In genomic region chr9:21960135-21960534, GRCm38 (mm10) we compare ENCODE assay signal across 9 mouse cellular contexts. TPM values are rescaled to one million over a fixed set of nuclear protein-coding genes. Genes with fewer than 3 reads are reported as not detected.
DNase-seq lines count a peak whose midpoint lies in the region; ATAC-seq and TF ChIP-seq lines count a peak whose summit lies in the region.
"Had no signal": no experiment of that assay in that cellular context is flagged by ENCODE, and none has a peak within 500 bp of the region (broad histone marks: within the 10 kb centered on the region; RNA-seq: fewer than 3 reads in every experiment).

No protein-coding gene starts in this region.

- H3K9ac ChIP-seq in heart, embryonic 11.5 days (ENCODE audit: low read depth, low read length), result no peak overlapping the region
- no peak overlapping the region for H3K9ac ChIP-seq in midbrain, embryonic 14.5 days (replicated peaks; ENCODE audit: low read length)
- no peak overlapping the region for H3K9ac ChIP-seq in stomach, postnatal 0 days (ENCODE audit: low read length)
- H3K9ac ChIP-seq: forebrain, postnatal 0 days had no signal

- H3K36me3 ChIP-seq in heart, embryonic 11.5 days (ENCODE audit: control insufficient read depth, insufficient read depth, low read length), result no peaks in the 10 kb centered on the region; the same call in 1 of the 2 replicates
- peaks cover 12% of the 10 kb centered on the region for H3K36me3 ChIP-seq in midbrain, embryonic 10.5 days
- no peaks in the 10 kb centered on the region for H3K36me3 ChIP-seq in midbrain, embryonic 14.5 days (ENCODE audit: control insufficient read depth, insufficient read depth, low read length)
- H3K36me3 ChIP-seq in stomach, postnatal 0 days (ENCODE audit: control insufficient read depth, insufficient read depth, low read length), result no peaks in the 10 kb centered on the region

- H3K27me3 ChIP-seq in heart, embryonic 11.5 days (ENCODE audit: control insufficient read depth, insufficient read depth, low read length), result peaks cover 21% of the 10 kb centered on the region
- peaks cover 63% of the 10 kb centered on the region for H3K27me3 ChIP-seq in midbrain, embryonic 10.5 days (ENCODE audit: low read depth, poor library complexity, severe bottlenecking)
- H3K27me3 ChIP-seq in midbrain, embryonic 14.5 days (ENCODE audit: control insufficient read depth, insufficient read depth, low read length), result peaks cover 43% of the 10 kb centered on the region
- no peaks in the 10 kb centered on the region for H3K27me3 ChIP-seq in stomach, postnatal 0 days (ENCODE audit: control insufficient read depth, insufficient read depth, low read length)

- peak overlapping the region; percentile 94 for H3K4me2 ChIP-seq in heart, embryonic 11.5 days
- H3K4me2 ChIP-seq in midbrain, embryonic 14.5 days (ENCODE audit: low read length), result no peak overlapping the region
- 0 out of 2 replicates have a peak overlapping the region, but pooled peaks have one; percentile 11 for H3K4me2 ChIP-seq in stomach, postnatal 0 days (replicated peaks; ENCODE audit: low read depth)

- no peak for ATAC-seq in heart, embryonic 11.5 days (replicated peaks; ENCODE audit: insufficient number of reproducible peaks, low FRiP score, low TSS enrichment)
- ATAC-seq in midbrain, embryonic 14.5 days (ENCODE audit: low FRiP score, low TSS enrichment), result no peak
- ATAC-seq in stomach, postnatal 0 days (ENCODE audit: low FRiP score, low TSS enrichment), result no peak
- ATAC-seq: forebrain, postnatal 0 days had no signal

- TF ChIP-seq CTCF in stomach, postnatal 0 days (IDR thresholded peaks at IDR 0.05; ENCODE audit: low read depth), result no peak

- H3K4me3 ChIP-seq in heart, embryonic 11.5 days (ENCODE audit: low read depth, low read length), result peak overlapping the region; percentile 57
- H3K4me3 ChIP-seq in midbrain, embryonic 10.5 days, result peak overlapping the region; percentile 57
- no peak overlapping the region for H3K4me3 ChIP-seq in midbrain, embryonic 14.5 days (replicated peaks; ENCODE audit: low read depth, low read length)
- no peak overlapping the region for H3K4me3 ChIP-seq in stomach, postnatal 0 days (ENCODE audit: low read depth, low read length)

- no peaks in the 10 kb centered on the region for H3K9me3 ChIP-seq in heart, embryonic 11.5 days (replicated peaks; ENCODE audit: control insufficient read depth, low read length)
- H3K9me3 ChIP-seq in midbrain, embryonic 10.5 days (replicated peaks), result no peaks in the 10 kb centered on the region
- no peaks in the 10 kb centered on the region for H3K9me3 ChIP-seq in midbrain, embryonic 14.5 days (ENCODE audit: control insufficient read depth, low read length)
- no peaks in the 10 kb centered on the region for H3K9me3 ChIP-seq in stomach, postnatal 0 days (ENCODE audit: control insufficient read depth, low read length)

- no peak for DNase-seq in heart, adult 9 months (ENCODE audit: low spot score in 2 of 2)
- DNase-seq in midbrain, embryonic 10.5 days (ENCODE audit: low spot score), result no peak
- DNase-seq in midbrain, embryonic 14.5 days, result no peak
- DNase-seq in kidney, postnatal 14 days, result peak; percentile 56
- DNase-seq in stomach, postnatal 0 days (ENCODE audit: low spot score), result no peak
- DNase-seq in thymus, postnatal 14 days, result no peak
- DNase-seq in urinary bladder, postnatal 36 days (ENCODE audit: low spot score in 2 of 2), result no peak
- DNase-seq: forebrain, postnatal 0 days had no signal

- no peak for TF ChIP-seq EP300 in stomach, postnatal 0 days (optimal IDR thresholded peaks at IDR 0.05)

- no peak overlapping the region; the same call in 1 of the 2 replicates for H3K27ac ChIP-seq in heart, embryonic 11.5 days (ENCODE audit: low read depth, low read length)
- H3K27ac ChIP-seq in midbrain, embryonic 10.5 days (replicated peaks), result no peak overlapping the region
- no peak overlapping the region for H3K27ac ChIP-seq in midbrain, embryonic 14.5 days (replicated peaks; ENCODE audit: low read depth, low read length)
- no peak overlapping the region for H3K27ac ChIP-seq in stomach, postnatal 0 days (replicated peaks)

- WGBS in heart, embryonic 11.5 days (ENCODE audit: insufficient replicate concordance), result 42% methylated on average over 9 of the region's 9 CpGs
- 55% methylated on average over 9 of the region's 9 CpGs for WGBS in midbrain, embryonic 10.5 days
- 61% methylated on average over 9 of the region's 9 CpGs for WGBS in midbrain, embryonic 14.5 days
- 48% methylated on average over 9 of the region's 9 CpGs for WGBS in stomach, postnatal 0 days

- peaks cover 24% of the 10 kb centered on the region for H3K4me1 ChIP-seq in heart, embryonic 11.5 days (ENCODE audit: control insufficient read depth, insufficient read depth, low read length)
- peaks cover 44% of the 10 kb centered on the region for H3K4me1 ChIP-seq in midbrain, embryonic 10.5 days
- peaks cover 20% of the 10 kb centered on the region for H3K4me1 ChIP-seq in midbrain, embryonic 14.5 days (ENCODE audit: control insufficient read depth, insufficient read depth, low read length)
- H3K4me1 ChIP-seq in stomach, postnatal 0 days (replicated peaks; ENCODE audit: control insufficient read depth, insufficient read depth), result peaks cover 2% of the 10 kb centered on the region; the same call in 1 of the 2 replicates

RNA-seq across cellular contexts. Expression of gene Epor, which starts 3.2 kb away (rescaled TPM):
- polyA plus RNA-seq in heart, embryonic 11.5 days (2014; fragmentation: Nextera tagmentation; extraction: Ambion mirVana), result 15.4 and 22.8 TPM in 2 replicates
- 8.9 and 10.2 TPM in 2 replicates for polyA plus RNA-seq in midbrain, embryonic 10.5 days (2016; fragmentation: Nextera tagmentation; extraction: Ambion mirVana)
- polyA plus RNA-seq in midbrain, embryonic 14.5 days (2014; fragmentation: Nextera tagmentation; extraction: Ambion mirVana), result 0.65 and 2.0 TPM in 2 replicates
- polyA plus RNA-seq in stomach, postnatal 0 days (2015; fragmentation: Nextera tagmentation; extraction: Ambion mirVana), result 2.8 and 3.4 TPM in 2 replicates

RNA-seq across cellular contexts. Expression of gene Swsap1, which starts 4.6 kb away (rescaled TPM):
- polyA plus RNA-seq in heart, embryonic 11.5 days (2014; fragmentation: Nextera tagmentation; extraction: Ambion mirVana), result 9.0 and 13.1 TPM in 2 replicates
- 8.1 and 8.6 TPM in 2 replicates for polyA plus RNA-seq in midbrain, embryonic 10.5 days (2016; fragmentation: Nextera tagmentation; extraction: Ambion mirVana)
- polyA plus RNA-seq in midbrain, embryonic 14.5 days (2014; fragmentation: Nextera tagmentation; extraction: Ambion mirVana), result 21.5 and 22.8 TPM in 2 replicates
- polyA plus RNA-seq in stomach, postnatal 0 days (2015; fragmentation: Nextera tagmentation; extraction: Ambion mirVana), result 4.2 and 5.4 TPM in 2 replicates

RNA-seq across cellular contexts. Expression of gene Plppr2, which starts 23.3 kb away (rescaled TPM):
- polyA plus RNA-seq in heart, embryonic 11.5 days (2014; fragmentation: Nextera tagmentation; extraction: Ambion mirVana), result 5.3 and 5.5 TPM in 2 replicates
- polyA plus RNA-seq in midbrain, embryonic 10.5 days (2016; fragmentation: Nextera tagmentation; extraction: Ambion mirVana), result 14.7 and 22.4 TPM in 2 replicates
- polyA plus RNA-seq in midbrain, embryonic 14.5 days (2014; fragmentation: Nextera tagmentation; extraction: Ambion mirVana), result 91.3 and 92.2 TPM in 2 replicates
- polyA plus RNA-seq in stomach, postnatal 0 days (2015; fragmentation: Nextera tagmentation; extraction: Ambion mirVana), result 2.7 and 4.1 TPM in 2 replicates

RNA-seq across cellular contexts. Expression of gene Rgl3, which starts 29.1 kb away (rescaled TPM):
- polyA plus RNA-seq in heart, embryonic 11.5 days (2014; fragmentation: Nextera tagmentation; extraction: Ambion mirVana), result 0.74 and 1.1 TPM in 2 replicates
- polyA plus RNA-seq in midbrain, embryonic 10.5 days (2016; fragmentation: Nextera tagmentation; extraction: Ambion mirVana), result 3.0 and 3.7 TPM in 2 replicates
- 0.53 and 0.68 TPM in 2 replicates for polyA plus RNA-seq in midbrain, embryonic 14.5 days (2014; fragmentation: Nextera tagmentation; extraction: Ambion mirVana)
- polyA plus RNA-seq in stomach, postnatal 0 days (2015; fragmentation: Nextera tagmentation; extraction: Ambion mirVana), result 2.7 and 2.9 TPM in 2 replicates

RNA-seq across cellular contexts. Expression of gene Tmem205, which starts 32.8 kb away (rescaled TPM):
- 39.0 and 45.1 TPM in 2 replicates for polyA plus RNA-seq in heart, embryonic 11.5 days (2014; fragmentation: Nextera tagmentation; extraction: Ambion mirVana)
- polyA plus RNA-seq in midbrain, embryonic 10.5 days (2016; fragmentation: Nextera tagmentation; extraction: Ambion mirVana), result 39.0 and 39.2 TPM in 2 replicates
- polyA plus RNA-seq in midbrain, embryonic 14.5 days (2014; fragmentation: Nextera tagmentation; extraction: Ambion mirVana), result 42.2 and 51.8 TPM in 2 replicates
- polyA plus RNA-seq in stomach, postnatal 0 days (2015; fragmentation: Nextera tagmentation; extraction: Ambion mirVana), result 95.0 and 95.7 TPM in 2 replicates

Comparison
In these comparisons a context has a peak if more than half of its experiments do, and no peak if none do; other contexts are left out.
1. H3K4me3 ChIP-seq: peak in heart, embryonic 11.5 days (single experiment) and midbrain, embryonic 10.5 days (single experiment); none in midbrain, embryonic 14.5 days (single experiment) and stomach, postnatal 0 days (single experiment).